Mouse (Mus musculus) kidney, postnatal 36 days (tissue): ENCODE results near the gene Sesn1.
"Not testable (repeated sequence)": the region's sequence is repeated elsewhere in the genome, so short reads cannot be mapped to it uniquely, and the experiment has no call there.

ENCODE experiments used
- DNase-seq, 2 experiments: peaks; one replicate each; pipeline ENCODE4 v3.0.0; 2021 to 2022; ENCODE audit warnings: mixed read lengths in 2 of 2

The Sesn1 gene

DNA sequence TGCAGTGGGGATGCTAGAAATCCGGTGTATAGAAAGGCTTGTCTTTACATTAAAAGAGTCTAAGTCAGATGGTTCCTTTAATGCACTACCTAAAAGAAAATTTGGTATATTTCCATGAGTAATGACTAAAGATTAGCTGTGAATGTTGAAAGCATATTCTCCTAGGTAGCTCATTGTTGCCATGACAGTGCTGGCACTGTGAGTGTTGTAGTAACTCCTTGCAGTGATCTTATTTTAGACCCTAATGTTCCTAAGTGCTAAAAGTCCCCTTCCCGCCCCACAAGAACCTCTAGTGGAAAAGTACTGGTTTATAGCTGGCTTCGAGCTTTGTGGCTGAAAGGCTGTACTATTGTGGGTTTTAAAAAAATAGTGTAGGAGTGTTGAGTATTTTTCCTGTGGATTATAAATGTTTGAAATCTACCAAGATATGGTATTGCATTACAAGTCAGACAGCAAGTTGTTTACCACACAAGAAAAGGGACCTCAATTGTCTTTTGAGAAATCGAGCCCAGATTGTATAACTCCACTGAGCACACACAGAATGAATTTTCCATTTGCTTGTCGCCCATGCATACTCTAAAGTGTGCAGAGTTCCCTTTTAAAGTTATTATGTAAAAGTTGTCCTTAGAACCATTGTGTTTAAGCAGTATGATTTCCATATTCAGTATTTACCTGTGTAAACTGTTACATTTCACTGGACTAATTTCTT is 13.0 kb downstream of the Sesn1 start:
- no peak for DNase-seq

DNA sequence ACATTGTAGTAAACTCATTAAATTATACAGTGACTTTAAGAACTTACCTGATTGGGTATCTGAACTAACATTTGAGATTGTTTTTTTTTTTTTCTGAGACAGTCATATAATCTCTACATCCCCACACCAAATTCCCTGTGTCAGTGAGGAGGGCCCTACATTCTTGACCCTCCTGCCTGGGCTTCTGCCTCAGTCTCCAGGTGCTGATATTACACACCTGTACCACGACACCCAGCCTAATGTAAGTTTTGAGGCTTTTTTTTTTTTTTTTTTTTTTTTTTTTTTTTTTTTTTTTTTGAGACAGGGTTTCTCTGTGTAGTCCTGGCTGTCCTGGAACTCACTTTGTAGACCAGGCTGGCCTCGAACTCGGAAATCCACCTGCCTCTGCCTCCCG is 13.5 kb downstream of the Sesn1 start:
- not testable (repeated sequence) for DNase-seq

GRCm38 (mm10) chr10:41823916-41824315 is 14.2 kb downstream of the Sesn1 start:
- DNase-seq = no peak

DNA sequence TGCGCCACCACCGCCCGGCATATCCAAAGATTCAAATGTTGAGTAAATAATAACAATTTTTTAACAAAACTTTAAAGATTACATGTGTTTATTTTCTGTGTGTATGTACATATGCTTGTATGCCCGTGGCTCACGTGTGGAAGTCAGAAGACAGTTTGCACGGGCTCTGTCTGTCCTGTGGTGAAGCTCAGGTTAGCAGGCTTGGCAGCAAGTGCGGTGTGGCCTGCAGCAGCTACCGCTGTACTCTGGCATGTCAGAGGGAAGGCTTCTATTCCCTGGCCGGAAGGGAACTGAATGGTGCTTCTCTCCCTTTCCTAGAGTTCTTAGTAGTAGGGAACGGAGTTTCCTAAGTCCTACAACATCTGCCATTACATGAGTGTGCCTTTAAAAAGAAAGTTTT is 15.3 kb downstream of the Sesn1 start:
- DNase-seq = no peak

DNA sequence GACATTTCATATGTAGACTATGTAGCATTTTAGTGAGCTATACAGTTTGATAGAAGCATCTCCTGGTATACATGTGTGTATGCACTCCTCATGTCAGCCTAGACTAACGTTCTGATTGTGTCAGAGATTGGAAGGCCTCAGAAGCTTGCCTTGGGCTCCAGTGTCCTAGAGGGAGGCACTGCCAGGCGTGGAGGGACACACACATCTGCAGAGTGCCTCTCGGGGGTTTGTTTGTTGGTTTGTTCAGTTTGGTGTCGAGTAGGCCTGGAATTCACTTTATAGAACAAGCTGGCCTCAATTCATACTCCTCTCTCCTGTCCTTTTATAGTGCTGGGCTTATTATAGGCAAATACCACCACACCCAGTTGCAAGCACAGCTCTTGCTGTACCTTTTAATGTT is 16.3 kb downstream of the Sesn1 start:
- no peak for DNase-seq

- no peak for DNase-seq
These were observed 16.9 kb downstream of the Sesn1 start for GRCm38 (mm10) chr10:41826526-41827116.

GRCm38 (mm10) chr10:41827784-41828183 is 18.0 kb downstream of the Sesn1 start:
- no peak for DNase-seq

GRCm38 (mm10) chr10:41829191-41829590 is 19.5 kb downstream of the Sesn1 start:
- no peak for DNase-seq

GRCm38 (mm10) chr10:41829980-41830379 is 20.2 kb downstream of the Sesn1 start:
- DNase-seq = no peak

DNA sequence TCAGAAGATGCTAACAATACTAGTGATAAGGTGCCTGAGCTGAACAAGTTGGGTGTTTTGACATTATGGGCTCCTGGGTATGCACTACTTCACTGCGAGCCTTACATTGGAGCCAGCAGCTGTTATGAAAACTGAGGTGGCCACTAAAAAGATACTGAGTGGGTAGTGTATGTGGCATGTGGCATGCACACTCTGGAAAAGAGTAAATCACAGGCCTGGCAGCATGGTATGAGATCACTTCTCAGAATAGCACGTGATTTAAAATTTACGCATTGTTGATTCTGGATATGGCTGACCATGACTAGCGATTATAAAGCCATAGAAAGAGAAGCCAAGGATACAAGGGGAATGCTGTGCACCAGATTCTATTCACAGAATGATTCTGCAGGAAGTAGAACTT is 20.7 kb downstream of the Sesn1 start:
- no peak for DNase-seq

DNA sequence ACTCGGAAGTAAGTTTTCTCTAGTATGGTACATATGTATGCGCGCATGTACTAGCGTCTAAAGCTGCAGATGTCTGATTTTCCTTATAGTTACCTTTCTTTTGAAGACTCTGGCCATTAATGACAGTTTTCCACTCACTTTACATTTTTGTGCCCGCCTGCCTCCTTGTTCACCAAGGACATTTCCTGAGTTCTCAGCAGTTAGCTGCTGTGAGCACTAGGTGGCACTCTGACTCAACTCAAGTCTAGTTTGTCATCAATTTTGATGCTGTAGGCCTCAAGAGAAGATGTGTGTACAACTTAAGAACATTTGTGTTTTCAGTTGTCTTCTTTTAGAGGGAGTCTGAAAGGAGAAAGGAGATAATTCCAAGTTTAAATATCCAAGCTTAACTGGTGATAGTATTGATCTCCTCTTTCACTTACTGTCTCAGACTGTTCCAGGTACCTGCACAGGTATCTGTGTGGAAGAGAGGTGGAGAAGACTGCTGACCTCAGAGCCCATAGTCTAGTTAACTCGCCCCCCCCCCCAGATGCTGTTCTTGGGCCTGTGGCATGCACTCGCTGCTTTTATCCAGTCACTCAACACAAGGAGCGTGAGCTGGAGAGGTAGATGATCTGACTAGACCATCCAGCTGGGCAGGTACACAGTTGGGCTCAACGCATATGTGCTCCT is 21.3 kb downstream of the Sesn1 start:
- DNase-seq = peak; percentile 66 to 83

DNA sequence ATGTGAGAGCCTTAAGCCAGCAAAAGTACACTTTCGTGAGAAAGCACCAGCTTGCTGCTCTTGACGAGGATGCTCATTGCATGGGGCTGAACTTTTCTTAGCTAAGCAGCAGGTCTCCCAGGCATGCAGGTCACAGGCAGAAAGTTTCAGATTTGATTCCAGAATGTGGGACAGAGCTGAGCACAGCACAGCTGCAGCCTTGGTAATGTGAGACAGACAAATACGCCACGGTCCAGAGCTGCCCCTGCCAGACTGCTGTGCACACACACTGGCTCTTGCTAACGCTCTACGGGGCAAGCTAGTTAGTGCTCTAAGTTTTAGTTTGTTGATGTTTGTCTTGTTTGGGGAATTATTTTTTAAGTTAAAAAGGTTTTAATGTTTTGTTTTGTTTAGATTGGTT is 22.5 kb downstream of the Sesn1 start:
- no peak for DNase-seq

DNA sequence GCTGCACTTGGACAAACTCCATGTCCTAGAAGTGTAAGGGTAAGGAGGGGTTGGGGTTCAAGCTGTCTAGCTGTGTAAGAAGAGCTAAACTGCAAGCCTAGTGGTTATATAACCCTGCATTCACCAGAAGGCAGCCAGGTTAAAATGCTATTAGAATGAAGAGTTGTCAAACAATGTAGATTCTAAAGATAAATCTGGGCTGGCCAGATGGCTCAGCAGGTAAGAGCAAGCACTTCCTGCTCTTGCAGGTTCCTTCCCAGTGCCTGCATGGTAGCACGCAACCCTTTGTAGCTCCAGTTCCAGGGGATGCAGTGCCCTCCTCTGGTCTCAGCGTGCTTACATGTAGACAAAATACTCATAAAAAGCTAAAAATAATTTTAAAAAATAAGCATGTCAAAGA is 24.4 kb downstream of the Sesn1 start:
- no peak for DNase-seq

GRCm38 (mm10) chr10:41838911-41839310 is 29.2 kb downstream of the Sesn1 start:
- no peak for DNase-seq

DNA sequence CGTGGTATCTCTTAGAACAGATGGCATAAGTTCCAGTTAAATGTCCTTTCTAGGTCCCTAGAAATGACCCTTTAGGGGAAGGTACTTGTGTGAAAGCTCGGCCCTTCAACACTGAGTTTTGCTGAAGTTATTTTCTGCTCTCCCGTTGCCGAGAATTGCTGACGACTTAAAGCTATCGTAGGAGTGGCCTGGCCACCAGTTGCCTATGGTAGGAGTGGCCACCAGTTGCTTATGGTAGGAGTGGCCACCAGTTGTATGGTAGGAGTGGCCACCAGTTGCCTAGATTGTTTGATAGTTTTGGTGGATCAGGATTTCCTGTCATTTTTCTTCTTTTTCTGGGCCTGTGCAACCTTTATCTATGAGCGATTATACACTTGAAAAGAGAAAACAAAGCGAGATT is 38.0 kb downstream of the Sesn1 start:
- DNase-seq = no peak

- DNase-seq = no peak
These were observed 39.0 kb downstream of the Sesn1 start for GRCm38 (mm10) chr10:41848721-41849120.

GRCm38 (mm10) chr10:41859820-41860219 is 50.1 kb downstream of the Sesn1 start:
- DNase-seq = no peak

DNA sequence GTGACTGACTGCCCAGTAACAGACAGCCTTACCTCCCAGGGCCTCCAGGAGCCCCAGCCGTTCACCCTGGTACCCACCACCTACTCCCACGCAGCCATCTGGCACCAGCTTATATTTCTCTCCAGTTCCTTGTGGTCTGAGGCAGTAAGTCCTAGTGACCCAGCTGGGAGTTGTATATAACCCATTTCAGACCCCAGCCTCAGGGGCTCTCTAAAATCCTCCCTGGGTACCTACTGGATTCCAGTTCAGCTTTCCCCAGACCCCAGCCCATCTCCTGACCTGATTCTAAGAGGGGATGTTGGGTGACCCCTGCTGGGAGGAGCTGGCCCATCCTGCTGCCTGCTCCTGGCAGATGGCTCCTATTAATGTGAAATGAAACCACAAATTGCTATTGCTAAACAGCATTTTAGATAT is 50.5 kb downstream of the Sesn1 start:
- no peak for DNase-seq

GRCm38 (mm10) chr10:41863053-41863452 is 53.3 kb downstream of the Sesn1 start:
- DNase-seq = no peak

GRCm38 (mm10) chr10:41866069-41866837 is 56.5 kb downstream of the Sesn1 start:
- peak; percentile 37 for DNase-seq

- DNase-seq = no peak
These were observed 57.1 kb downstream of the Sesn1 start for GRCm38 (mm10) chr10:41866838-41867154.

- no peak for DNase-seq
These were observed 58.2 kb downstream of the Sesn1 start for GRCm38 (mm10) chr10:41867956-41868355.

- no peak for DNase-seq
These were observed 60.4 kb downstream of the Sesn1 start for GRCm38 (mm10) chr10:41870101-41870500.

DNA sequence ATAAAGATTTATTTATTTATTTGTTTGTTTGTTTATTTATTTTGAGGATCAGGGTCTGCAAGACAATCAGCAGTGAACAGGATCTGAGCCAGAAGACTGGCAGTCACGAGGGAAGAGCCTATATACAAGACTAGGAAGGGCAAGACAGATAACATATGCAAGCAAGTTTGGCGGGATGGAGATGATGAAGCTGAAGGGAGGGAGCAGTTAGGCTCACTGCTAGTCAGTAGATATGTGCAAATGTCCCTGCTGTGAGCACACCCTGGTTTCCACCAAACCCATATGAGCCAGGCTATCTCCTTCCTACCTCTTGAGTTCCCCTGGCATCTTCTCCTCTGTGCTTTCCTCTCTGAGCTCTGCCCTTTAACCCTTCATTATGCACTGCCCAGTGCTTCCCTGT is 61.8 kb downstream of the Sesn1 start:
- no peak for DNase-seq
